ENCODE assay signal across 9 mouse cellular contexts in the genomic region with DNA sequence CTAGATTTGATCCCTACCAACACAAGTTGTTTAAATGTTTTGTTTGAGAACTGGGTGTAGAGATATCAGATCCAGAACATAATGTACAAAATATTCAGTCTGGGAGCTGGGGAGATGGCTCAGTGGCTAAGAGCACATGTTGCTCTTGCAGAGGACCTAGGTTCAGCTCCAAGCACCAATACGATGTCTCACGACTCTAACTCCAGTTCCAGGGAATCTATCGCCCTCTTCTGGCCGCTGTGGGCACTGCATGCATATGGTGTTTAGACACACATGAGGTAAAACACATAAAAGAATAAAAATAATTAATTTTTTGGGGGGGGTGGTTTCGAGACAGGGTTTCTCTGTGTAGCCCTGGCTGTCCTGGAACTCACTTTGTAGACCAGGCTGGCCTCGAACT. TPM values are rescaled to one million over a fixed set of nuclear protein-coding genes. Genes with fewer than 3 reads are reported as not detected.
DNase-seq lines count a peak whose midpoint lies in the region; ATAC-seq and TF ChIP-seq lines count a peak whose summit lies in the region.
"Had no signal": no experiment of that assay in that cellular context is flagged by ENCODE, and none has a peak within 500 bp of the region (broad histone marks: within the 10 kb centered on the region; RNA-seq: fewer than 3 reads in every experiment).

No protein-coding gene starts in this region.

- H3K36me3 ChIP-seq in neural tube, embryonic 11.5 days (ENCODE audit: control insufficient read depth, insufficient read depth, low read length) = no peaks in the 10 kb centered on the region

- TF ChIP-seq POLR2A in cortical plate, adult 2 months (IDR thresholded peaks at IDR 0.05; ENCODE audit: extremely low read depth, insufficient read depth, low read length) = no peak

- peak; percentile 59 to 69 for DNase-seq in cerebellum, postnatal 10 days
- DNase-seq in cerebellum, adult 9-11 months = no peak
- DNase-seq in left cerebral cortex, adult 2 months (ENCODE audit: extremely low spot score in 1 of 2, low spot score in 2 of 2) = no peak
- no peak for DNase-seq in left cerebral cortex, adult 9 months (ENCODE audit: low spot score in 2 of 2)
- peak; percentile 47 for DNase-seq in neural tube, embryonic 11.5 days (ENCODE audit: low spot score)
- DNase-seq in frontal cortex, postnatal 36 days (ENCODE audit: low spot score in 2 of 2) = no peak
- no peak for DNase-seq in ovary, postnatal 36 days (ENCODE audit: low spot score)

- H3K27me3 ChIP-seq in neural tube, embryonic 11.5 days (ENCODE audit: control insufficient read depth, insufficient read depth, low read length) = no peaks in the 10 kb centered on the region

- no peak overlapping the region for H3K4me3 ChIP-seq in left cerebral cortex, adult 2 months
- no peak overlapping the region for H3K4me3 ChIP-seq in cortical plate, adult 2 months (ENCODE audit: insufficient read depth, low read length)
- no peak overlapping the region for H3K4me3 ChIP-seq in neural tube, embryonic 11.5 days (ENCODE audit: low read depth, low read length)

- H3K27ac ChIP-seq in left cerebral cortex, adult 2 months = no peak overlapping the region
- H3K27ac ChIP-seq in cortical plate, adult 2 months (ENCODE audit: insufficient read depth, low read length) = no peak overlapping the region
- no peak overlapping the region for H3K27ac ChIP-seq in neural tube, embryonic 11.5 days (ENCODE audit: low read depth, low read length)

- H3K9ac ChIP-seq in neural tube, embryonic 11.5 days (ENCODE audit: low read length) = no peak overlapping the region

- no peaks in the 10 kb centered on the region for H3K9me3 ChIP-seq in neural tube, embryonic 11.5 days (ENCODE audit: control insufficient read depth, low read length)

- 45% methylated on average over 6 of the region's 6 CpGs for WGBS in neural tube, embryonic 11.5 days

- TF ChIP-seq CTCF in left cerebral cortex, adult 2 months (IDR thresholded peaks at IDR 0.05) = peak; percentile 51
- peak; percentile 50 for TF ChIP-seq CTCF in cortical plate, adult 2 months (IDR thresholded peaks at IDR 0.05; ENCODE audit: extremely low read depth, insufficient read depth, low read length)

- H3K4me1 ChIP-seq in cortical plate, adult 2 months (ENCODE audit: control insufficient read depth, insufficient read depth, low read length) = peaks cover 4% of the 10 kb centered on the region
- H3K4me1 ChIP-seq in neural tube, embryonic 11.5 days (ENCODE audit: control insufficient read depth, insufficient read depth, low read length) = no peaks in the 10 kb centered on the region

- no peak for ATAC-seq in neural tube, embryonic 11.5 days (ENCODE audit: insufficient read depth, low FRiP score, low TSS enrichment)

- H3K4me2 ChIP-seq in neural tube, embryonic 11.5 days (ENCODE audit: low read depth) = no peak overlapping the region

- intact Hi-C loops in left cerebral cortex, adult 2 months (cut with DNase I) = no loop called here

RNA-seq across cellular contexts. Expression of a gene that starts 23.3 kb away (rescaled TPM):
- 10 to 100 TPM; 76.6 to 78.1 TPM for total RNA-seq in left cerebral cortex, adult 2 months (2021)
- 42.9 and 43.1 TPM in 2 replicates for polyA plus RNA-seq in cortical plate, adult 2 months (2012; rRNA removed)
- 23.4 and 34.1 TPM in 2 replicates for polyA plus RNA-seq in neural tube, embryonic 11.5 days (2014; fragmentation: Nextera tagmentation; extraction: Ambion mirVana)

RNA-seq across cellular contexts. Expression of a gene that starts 42.5 kb away (rescaled TPM):
- 10 to 100 TPM; 34.0 to 39.1 TPM for total RNA-seq in left cerebral cortex, adult 2 months (2021)
- not detected in 2 replicates for polyA plus RNA-seq in cortical plate, adult 2 months (2012; rRNA removed)
- polyA plus RNA-seq in neural tube, embryonic 11.5 days (2014; fragmentation: Nextera tagmentation; extraction: Ambion mirVana) = 0.50 and 2.0 TPM in 2 replicates
- polyA plus RNA-seq: heart, embryonic 14.5 days had no signal

Comparison
In these comparisons a context has a peak if more than half of its experiments do, and no peak if none do; other contexts are left out.
1. DNase-seq: peak in cerebellum, postnatal 10 days (2 of 2) and neural tube, embryonic 11.5 days (single experiment); none in cerebellum, adult 9-11 months (single experiment), left cerebral cortex, adult 2 months (0 of 2), left cerebral cortex, adult 9 months (0 of 2), frontal cortex, postnatal 36 days (0 of 2) and ovary, postnatal 36 days (single experiment).